Mouse (Mus musculus): ENCODE measurements around the gene Scube1. TPM values are rescaled to one million over a fixed set of nuclear protein-coding genes. Genes with fewer than 3 reads are reported as not detected.

Scube1 gene
- polyA plus RNA-seq, 1 experiment from 2014 or later = 32.9 TPM

DNA sequence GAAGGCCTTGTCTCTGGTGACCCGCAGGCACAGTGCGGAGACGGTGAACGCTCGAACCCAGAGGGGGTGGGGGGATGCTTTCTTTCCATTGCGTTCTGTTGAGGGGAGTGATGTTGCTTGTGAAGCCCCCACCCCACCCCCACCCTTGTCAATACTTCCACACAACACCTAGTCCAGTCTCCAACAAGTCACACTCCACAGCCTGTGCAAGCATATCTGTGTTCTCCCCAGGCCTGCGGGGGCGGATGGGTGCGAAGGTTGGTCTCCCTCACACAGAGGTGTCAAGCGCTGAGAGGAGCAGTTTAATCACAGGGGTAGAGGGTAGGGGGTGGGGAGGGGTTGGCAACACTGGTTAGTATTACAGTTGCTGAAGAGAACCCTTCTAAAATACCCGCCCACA lies 118.6 kb downstream of the Scube1 start:
- ATAC-seq (ENCODE audit: insufficient read depth, low FRiP score, low TSS enrichment) = no peak
- Histone ChIP-seq H3K27ac (ENCODE audit: low read depth, low read length) (no peak overlapping the region), H3K4me3 (ENCODE audit: low read depth, low read length) (no peak overlapping the region), H3K27me3 (ENCODE audit: control insufficient read depth, insufficient read depth, low read length) (no peaks in the 10 kb centered on the region), H3K4me2 (ENCODE audit: low read depth) (no peak overlapping the region), H3K36me3 (ENCODE audit: control insufficient read depth, insufficient read depth, low read length) (peaks cover 2% of the 10 kb centered on the region; the same call in 1 of the 2 replicates), H3K9me3 (ENCODE audit: control insufficient read depth, low read length) (no peaks in the 10 kb centered on the region), H3K4me1 (ENCODE audit: control insufficient read depth, insufficient read depth, low read length) (no peaks in the 10 kb centered on the region), H3K9ac (ENCODE audit: low read length) (no peak overlapping the region)
- no peak for DNase-seq (ENCODE audit: low spot score)
- WGBS = 88% methylated on average over 11 of the region's 11 CpGs

DNA sequence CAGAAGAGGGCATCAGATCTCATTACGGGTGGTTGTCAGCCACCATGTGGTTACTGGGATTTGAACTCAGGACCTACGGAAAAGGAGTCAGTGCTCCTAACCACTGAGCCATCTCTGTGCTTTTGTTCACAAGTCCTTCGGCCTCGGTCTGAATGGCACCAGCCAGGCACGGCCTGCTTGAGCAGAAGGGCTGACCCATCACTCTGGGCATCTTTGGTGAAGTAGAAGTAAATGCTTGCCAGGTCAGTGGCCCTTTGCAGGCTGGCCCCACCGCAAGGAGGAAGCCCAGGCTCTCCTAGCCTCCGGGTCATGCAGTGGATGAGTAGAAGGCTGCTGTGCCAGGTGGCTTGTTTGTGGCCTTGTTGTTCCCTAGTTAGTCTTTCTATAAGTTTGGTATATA lies 121.4 kb downstream of the Scube1 start:
- Histone ChIP-seq H3K36me3 (ENCODE audit: control insufficient read depth, insufficient read depth, low read length) (peaks cover 2% of the 10 kb centered on the region; the same call in 1 of the 2 replicates), H3K27me3 (ENCODE audit: control insufficient read depth, insufficient read depth, low read length) (no peaks in the 10 kb centered on the region), H3K4me3 (ENCODE audit: low read depth, low read length) (no peak overlapping the region), H3K4me2 (ENCODE audit: low read depth) (no peak overlapping the region), H3K9me3 (ENCODE audit: control insufficient read depth, low read length) (no peaks in the 10 kb centered on the region), H3K27ac (ENCODE audit: low read depth, low read length) (no peak overlapping the region), H3K9ac (ENCODE audit: low read length) (no peak overlapping the region), H3K4me1 (ENCODE audit: control insufficient read depth, insufficient read depth, low read length) (no peaks in the 10 kb centered on the region)
- 97% methylated on average over 7 of the region's 7 CpGs for WGBS
- DNase-seq (ENCODE audit: low spot score) = no peak
- no peak for ATAC-seq (ENCODE audit: insufficient read depth, low FRiP score, low TSS enrichment)

DNA sequence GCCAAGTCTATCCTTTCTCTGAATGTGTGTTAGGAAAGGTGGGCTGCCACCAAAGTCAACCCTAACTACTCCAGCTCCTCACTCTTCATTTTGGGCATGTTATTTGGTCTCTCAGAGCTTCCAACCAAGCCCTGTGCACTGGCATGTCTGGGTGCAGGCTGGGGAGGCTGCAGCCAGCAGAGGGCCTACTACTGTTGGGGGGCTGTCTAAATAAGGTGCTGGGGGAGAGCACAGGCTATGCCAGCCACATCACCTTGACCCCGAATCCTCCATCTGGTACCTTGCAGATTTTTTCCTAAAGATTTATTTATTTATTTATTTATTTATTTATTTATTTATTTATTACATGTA lies 121.8 kb downstream of the Scube1 start:
- Histone ChIP-seq H3K27ac (ENCODE audit: low read depth, low read length) (no peak overlapping the region), H3K36me3 (ENCODE audit: control insufficient read depth, insufficient read depth, low read length) (peaks cover 2% of the 10 kb centered on the region; the same call in 1 of the 2 replicates), H3K4me3 (ENCODE audit: low read depth, low read length) (no peak overlapping the region), H3K9me3 (ENCODE audit: control insufficient read depth, low read length) (no peaks in the 10 kb centered on the region), H3K9ac (ENCODE audit: low read length) (no peak overlapping the region), H3K4me2 (ENCODE audit: low read depth) (no peak overlapping the region), H3K4me1 (ENCODE audit: control insufficient read depth, insufficient read depth, low read length) (no peaks in the 10 kb centered on the region), H3K27me3 (ENCODE audit: control insufficient read depth, insufficient read depth, low read length) (no peaks in the 10 kb centered on the region)
- 88% methylated on average over 1 of the region's 1 CpGs for WGBS
- no peak for ATAC-seq (ENCODE audit: insufficient read depth, low FRiP score, low TSS enrichment)
- no peak for DNase-seq (ENCODE audit: low spot score)

DNA sequence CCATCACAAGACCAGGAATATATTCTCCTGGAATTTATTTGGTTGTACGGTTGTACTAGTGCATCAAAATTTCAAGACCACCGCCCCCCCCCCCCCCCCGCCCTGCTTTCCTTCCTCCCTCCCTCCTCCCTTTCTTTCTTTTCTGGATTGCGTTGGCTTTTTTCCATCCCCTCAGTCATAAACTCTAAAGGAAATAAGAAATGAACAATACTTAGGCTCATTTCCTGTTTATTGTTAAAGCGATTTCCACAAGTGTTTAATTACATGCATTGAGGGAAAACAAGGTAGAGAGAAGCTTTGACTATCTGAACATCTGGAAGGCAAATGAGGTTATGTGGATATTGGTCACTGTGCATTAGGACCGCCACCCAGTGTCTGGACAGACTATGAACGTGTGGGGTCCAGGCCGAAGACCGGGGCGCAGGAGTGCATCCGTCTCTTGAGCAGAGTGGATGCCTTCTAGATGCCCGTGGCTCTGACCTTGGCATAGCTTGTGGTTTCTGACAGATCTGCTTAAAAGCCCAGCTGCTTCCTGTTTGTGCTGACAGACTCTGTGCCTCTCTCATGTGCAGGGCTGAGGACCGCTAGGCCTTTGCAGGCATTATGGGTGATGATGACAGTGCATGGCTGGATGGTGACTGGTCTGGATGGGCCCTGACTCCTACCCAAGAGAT lies 122.3 kb downstream of the Scube1 start:
- Histone ChIP-seq H3K4me3 (ENCODE audit: low read depth, low read length) (no peak overlapping the region), H3K27me3 (ENCODE audit: control insufficient read depth, insufficient read depth, low read length) (no peaks in the 10 kb centered on the region), H3K4me1 (ENCODE audit: control insufficient read depth, insufficient read depth, low read length) (no peaks in the 10 kb centered on the region), H3K4me2 (ENCODE audit: low read depth) (no peak overlapping the region), H3K9me3 (ENCODE audit: control insufficient read depth, low read length) (no peaks in the 10 kb centered on the region), H3K27ac (ENCODE audit: low read depth, low read length) (no peak overlapping the region), H3K9ac (ENCODE audit: low read length) (no peak overlapping the region), H3K36me3 (ENCODE audit: control insufficient read depth, insufficient read depth, low read length) (peaks cover 2% of the 10 kb centered on the region; the same call in 1 of the 2 replicates)
- ATAC-seq (ENCODE audit: insufficient read depth, low FRiP score, low TSS enrichment) (no peak), DNase-seq (ENCODE audit: low spot score) (no peak)
- 88% methylated on average over 13 of the region's 13 CpGs for WGBS

DNA sequence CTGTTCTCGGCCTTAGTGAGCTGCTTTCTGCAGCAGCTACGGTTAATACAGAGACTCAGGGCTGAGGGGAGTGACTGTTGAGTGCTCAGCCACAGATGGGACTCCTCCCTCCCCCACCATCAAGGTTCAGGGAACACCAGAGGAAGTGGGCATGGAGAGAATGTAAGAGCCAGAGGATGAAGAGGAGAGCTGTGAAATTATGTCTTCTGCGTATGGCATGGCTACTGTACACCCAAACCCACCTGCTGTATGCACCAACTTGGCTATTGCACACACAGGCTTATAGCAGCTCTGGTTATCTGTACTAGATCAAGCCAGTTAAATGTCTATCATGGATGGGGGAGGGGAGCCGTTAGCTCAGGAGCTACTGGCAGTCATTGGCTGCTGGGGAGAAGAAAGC lies 123.6 kb downstream of the Scube1 start:
- Histone ChIP-seq H3K36me3 (ENCODE audit: control insufficient read depth, insufficient read depth, low read length) (no peaks in the 10 kb centered on the region; the same call in 1 of the 2 replicates), H3K4me2 (ENCODE audit: low read depth) (no peak overlapping the region), H3K4me1 (ENCODE audit: control insufficient read depth, insufficient read depth, low read length) (no peaks in the 10 kb centered on the region), H3K27me3 (ENCODE audit: control insufficient read depth, insufficient read depth, low read length) (no peaks in the 10 kb centered on the region), H3K9ac (ENCODE audit: low read length) (no peak overlapping the region), H3K4me3 (ENCODE audit: low read depth, low read length) (no peak overlapping the region), H3K27ac (ENCODE audit: low read depth, low read length) (no peak overlapping the region), H3K9me3 (ENCODE audit: control insufficient read depth, low read length) (no peaks in the 10 kb centered on the region)
- ATAC-seq (ENCODE audit: insufficient read depth, low FRiP score, low TSS enrichment) (no peak), DNase-seq (ENCODE audit: low spot score) (no peak)
- 76% methylated on average over 4 of the region's 4 CpGs for WGBS

DNA sequence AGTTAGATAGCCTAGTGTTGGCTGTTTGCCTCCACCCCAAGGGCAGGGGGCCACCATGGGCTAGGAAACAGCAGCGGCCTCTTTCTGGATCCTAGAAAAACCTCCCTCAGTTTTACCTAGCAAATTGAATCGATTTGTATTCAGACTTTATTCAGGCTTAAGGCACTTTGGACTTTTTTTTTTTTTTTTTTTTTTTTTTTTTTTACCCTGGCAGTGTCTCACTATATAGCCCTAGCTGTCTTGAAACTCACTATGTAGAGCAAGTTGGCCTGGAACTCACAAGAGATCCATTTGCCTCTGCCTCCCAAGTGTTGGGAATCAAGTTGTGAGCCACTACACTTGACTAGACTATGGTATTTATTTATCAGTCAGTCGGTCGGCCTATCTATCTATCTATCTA lies 128.0 kb downstream of the Scube1 start:
- Histone ChIP-seq H3K9me3 (ENCODE audit: control insufficient read depth, low read length) (no peaks in the 10 kb centered on the region), H3K27me3 (ENCODE audit: control insufficient read depth, insufficient read depth, low read length) (no peaks in the 10 kb centered on the region), H3K27ac (ENCODE audit: low read depth, low read length) (no peak overlapping the region), H3K4me2 (ENCODE audit: low read depth) (no peak overlapping the region), H3K36me3 (ENCODE audit: control insufficient read depth, insufficient read depth, low read length) (no peaks in the 10 kb centered on the region), H3K4me1 (ENCODE audit: control insufficient read depth, insufficient read depth, low read length) (peaks cover 8% of the 10 kb centered on the region), H3K4me3 (ENCODE audit: low read depth, low read length) (no peak overlapping the region), H3K9ac (ENCODE audit: low read length) (no peak overlapping the region)
- no peak for ATAC-seq (ENCODE audit: insufficient read depth, low FRiP score, low TSS enrichment)
- 88% methylated on average over 4 of the region's 4 CpGs for WGBS
- no peak for DNase-seq (ENCODE audit: low spot score)

DNA sequence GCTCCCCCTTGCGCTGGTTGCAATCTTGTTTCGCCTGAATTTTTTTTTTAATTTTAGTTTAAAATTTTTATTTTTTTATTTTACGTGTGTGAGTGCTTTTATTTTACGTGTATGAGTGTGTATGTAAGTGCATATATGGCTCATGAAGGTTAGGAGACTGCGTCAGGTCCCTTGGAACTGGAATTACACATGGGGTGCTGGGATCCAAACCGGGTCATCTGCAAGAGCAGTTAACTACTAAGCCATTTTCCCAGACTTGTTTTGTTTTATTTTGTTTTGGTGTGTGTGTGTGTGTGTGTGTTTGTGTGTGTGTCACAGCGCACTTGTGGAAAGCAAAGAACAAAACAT lies 129.5 kb downstream of the Scube1 start:
- ATAC-seq (ENCODE audit: insufficient read depth, low FRiP score, low TSS enrichment) = peak; percentile 28; the same call in 1 of the 2 replicates
- WGBS = 41% methylated on average over 7 of the region's 7 CpGs
- Histone ChIP-seq H3K9ac (ENCODE audit: low read length) (peak overlapping the region; percentile 74; the same call in 1 of the 2 replicates), H3K27ac (ENCODE audit: low read depth, low read length) (no peak overlapping the region), H3K36me3 (ENCODE audit: control insufficient read depth, insufficient read depth, low read length) (no peaks in the 10 kb centered on the region), H3K4me2 (ENCODE audit: low read depth) (peak overlapping the region; percentile 85), H3K4me3 (ENCODE audit: low read depth, low read length) (peak overlapping the region; percentile 78), H3K9me3 (ENCODE audit: control insufficient read depth, low read length) (no peaks in the 10 kb centered on the region), H3K4me1 (ENCODE audit: control insufficient read depth, insufficient read depth, low read length) (peaks cover 8% of the 10 kb centered on the region), H3K27me3 (ENCODE audit: control insufficient read depth, insufficient read depth, low read length) (no peaks in the 10 kb centered on the region)
- no peak for DNase-seq (ENCODE audit: low spot score)

DNA sequence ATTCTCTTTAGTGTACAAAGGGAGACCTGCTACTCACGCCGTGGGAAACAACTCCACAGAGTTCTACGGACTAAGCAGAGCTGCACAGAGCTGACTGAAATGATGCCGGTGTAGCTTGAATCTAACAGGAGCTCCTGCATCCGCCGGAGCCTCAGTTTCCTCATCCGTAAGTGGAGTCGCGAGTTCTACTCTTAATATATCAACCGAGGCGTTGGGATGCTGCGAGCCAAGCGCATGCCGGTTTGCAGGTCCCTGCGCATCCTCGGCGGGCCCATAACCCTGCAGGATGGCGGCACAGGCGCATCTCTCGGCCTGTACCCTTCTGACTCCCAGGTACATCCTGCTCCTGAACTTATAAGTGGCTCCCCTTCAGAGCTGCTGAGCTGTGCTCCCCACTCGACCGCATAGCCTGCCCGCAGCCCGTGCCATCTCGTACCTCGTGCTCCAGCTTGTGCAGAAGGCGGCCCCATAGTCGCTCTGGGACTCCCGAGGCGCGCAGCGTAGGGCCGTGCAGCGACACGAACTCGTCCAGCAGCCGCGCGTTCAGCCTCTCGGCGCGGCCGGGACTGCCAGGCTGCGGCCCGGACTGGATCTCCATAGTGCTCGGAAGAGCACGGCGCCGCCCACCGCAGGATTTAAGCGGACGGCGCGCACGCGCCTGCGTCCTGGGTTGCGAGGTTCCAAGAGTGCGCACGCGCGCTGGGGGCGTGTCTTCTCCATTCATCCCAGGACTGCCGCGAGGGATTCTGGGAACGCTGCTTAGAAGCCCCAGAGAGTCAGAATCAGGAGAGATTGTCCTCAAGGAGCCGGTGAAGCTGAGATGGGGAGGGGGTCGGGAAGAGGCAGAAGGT lies 130.1 kb downstream of the Scube1 start, which contains the start of gene Ttll12:
Ttll12 (minus strand) TSS at position 645 of the 851 bp plus-strand sequence.
- Histone ChIP-seq H3K27me3 (ENCODE audit: control insufficient read depth, insufficient read depth, low read length) (no peaks in the 10 kb centered on the region), H3K4me1 (ENCODE audit: control insufficient read depth, insufficient read depth, low read length) (peaks cover 8% of the 10 kb centered on the region), H3K27ac (ENCODE audit: low read depth, low read length) (0 out of 2 replicates have a peak within 1 kb of the TSS, but pooled peaks have one; percentile 27), H3K4me2 (ENCODE audit: low read depth) (peak within 1 kb of the TSS; percentile 85), H3K4me3 (ENCODE audit: low read depth, low read length) (peak within 1 kb of the TSS; percentile 78), H3K9me3 (ENCODE audit: control insufficient read depth, low read length) (no peaks in the 10 kb centered on the region), H3K36me3 (ENCODE audit: control insufficient read depth, insufficient read depth, low read length) (no peaks in the 10 kb centered on the region), H3K9ac (ENCODE audit: low read length) (peak within 1 kb of the TSS; percentile 74)
- ATAC-seq (ENCODE audit: insufficient read depth, low FRiP score, low TSS enrichment) (peak; percentile 87), DNase-seq (ENCODE audit: low spot score) (peak; percentile 99)
- under 1% methylated on average over 68 of the region's 68 CpGs for WGBS

Data from neural tube, embryonic 11.5 days (tissue).